20 mouse cellular contexts compared by ENCODE assay signal in genomic region chr14:76633170-76633569, GRCm38 (mm10).
"Had no signal": no experiment of that assay in that cellular context is flagged by ENCODE, and none has a peak within 500 bp of the region (broad histone marks: within the 10 kb centered on the region; RNA-seq: fewer than 3 reads in every experiment).

No protein-coding gene starts in this region.

- H3K9me3 ChIP-seq: limb, embryonic 15.5 days; midbrain, embryonic 12.5 days; midbrain, embryonic 15.5 days; neural tube, embryonic 12.5 days; neural tube, embryonic 15.5 days had no signal

- H3K9ac ChIP-seq: limb, embryonic 12.5 days; limb, embryonic 15.5 days; liver, embryonic 14.5 days; liver, postnatal 0 days; lung, embryonic 14.5 days; midbrain, embryonic 12.5 days; midbrain, embryonic 15.5 days; neural tube, embryonic 12.5 days; neural tube, embryonic 15.5 days had no signal

- H3K4me1 ChIP-seq: midbrain, embryonic 12.5 days; neural tube, embryonic 12.5 days had no signal

- H3K36me3 ChIP-seq: limb, embryonic 12.5 days; limb, embryonic 15.5 days; midbrain, embryonic 12.5 days; midbrain, embryonic 15.5 days; neural tube, embryonic 12.5 days; neural tube, embryonic 15.5 days had no signal

- H3K27ac ChIP-seq: limb, embryonic 12.5 days; limb, embryonic 15.5 days; liver, embryonic 14.5 days; macrophage; midbrain, embryonic 12.5 days; midbrain, embryonic 15.5 days; neural tube, embryonic 12.5 days; neural tube, embryonic 15.5 days; stomach, postnatal 0 days had no signal

- H3K4me2 ChIP-seq: limb, embryonic 12.5 days; limb, embryonic 15.5 days; liver, embryonic 11.5 days; lung, embryonic 14.5 days; midbrain, embryonic 12.5 days; midbrain, embryonic 15.5 days; neural tube, embryonic 12.5 days; neural tube, embryonic 15.5 days had no signal

- ATAC-seq: liver, postnatal 0 days; lung, postnatal 0 days; midbrain, embryonic 15.5 days had no signal

- H3K27me3 ChIP-seq: limb, embryonic 12.5 days; limb, embryonic 15.5 days; midbrain, embryonic 12.5 days; midbrain, embryonic 15.5 days; neural tube, embryonic 12.5 days; neural tube, embryonic 15.5 days had no signal

- DNase-seq: kidney, adult 2 months; kidney, postnatal 10 days; kidney, postnatal 36 days; left cerebral cortex, postnatal 4 days; liver, postnatal 0 days; lung, embryonic 14.5 days; thymus, adult 2 months; thymus, postnatal 14 days; thymus, postnatal 4 days had no signal

- H3K4me3 ChIP-seq: limb, embryonic 12.5 days; limb, embryonic 15.5 days; midbrain, embryonic 12.5 days; midbrain, embryonic 15.5 days; neural tube, embryonic 12.5 days; neural tube, embryonic 15.5 days had no signal
